Mouse (Mus musculus) limb, embryonic 10.5 days (tissue): ENCODE measurements around the gene Skp2. TPM values are rescaled to one million over a fixed set of nuclear protein-coding genes. Genes with fewer than 3 reads are reported as not detected.

Experiments used
- DNase-seq: peaks from one replicate; pipeline ENCODE4 v3.0.0-alpha.2; 2017; ENCODE audit warnings: low spot score
- H3K27ac ChIP-seq: fragments of 300-500 bp; sonication (generic); 2 replicates; pipeline ENCODE4 v1.5.1; 2016; ENCODE audit warnings: mild to moderate bottlenecking
- H3K27me3 ChIP-seq: fragments of 300-500 bp; sonication (generic); 2 replicates; pipeline ENCODE4 v1.6.1; 2016; ENCODE audit warnings: low read depth, mild to moderate bottlenecking; ENCODE audit not compliant: poor library complexity, severe bottlenecking
- H3K36me3 ChIP-seq: fragments of 300-500 bp; sonication (generic); 2 replicates; pipeline ENCODE4 v1.6.1; 2016; ENCODE audit warnings: mild to moderate bottlenecking, moderate library complexity
- H3K4me1 ChIP-seq: fragments of 300-500 bp; sonication (generic); 2 replicates; pipeline ENCODE4 v1.6.1; 2016
- H3K4me3 ChIP-seq: fragments of 300-500 bp; sonication (generic); 2 replicates; pipeline ENCODE4 v1.5.1; 2016; ENCODE audit warnings: mild to moderate bottlenecking, moderate library complexity
- H3K9me3 ChIP-seq: fragments of 300-500 bp; sonication (generic); replicated peaks from 2 replicates; pipeline ENCODE4 v1.6.1; 2016; ENCODE audit warnings: mild to moderate bottlenecking
- WGBS: fragments of 180-500 bp; shearing (Covaris S2); methylation state at CpG from one replicate; pipeline ENCODE4 v1.1.7; 2016; 5-methylcytosine and 5-hydroxymethylcytosine counted together
- polyA plus RNA-seq: library from polyadenylated mRNA; unstranded; fragments of >200 nt; fragmentation: Nextera tagmentation; extraction: Ambion mirVana; gene quantifications from 2 replicates; pipeline ENCODE4 v1.2.1, GENCODE M21; 2016

Gene Skp2
- polyA plus RNA-seq, 1 experiment from 2014 or later: 138 TPM

DNA sequence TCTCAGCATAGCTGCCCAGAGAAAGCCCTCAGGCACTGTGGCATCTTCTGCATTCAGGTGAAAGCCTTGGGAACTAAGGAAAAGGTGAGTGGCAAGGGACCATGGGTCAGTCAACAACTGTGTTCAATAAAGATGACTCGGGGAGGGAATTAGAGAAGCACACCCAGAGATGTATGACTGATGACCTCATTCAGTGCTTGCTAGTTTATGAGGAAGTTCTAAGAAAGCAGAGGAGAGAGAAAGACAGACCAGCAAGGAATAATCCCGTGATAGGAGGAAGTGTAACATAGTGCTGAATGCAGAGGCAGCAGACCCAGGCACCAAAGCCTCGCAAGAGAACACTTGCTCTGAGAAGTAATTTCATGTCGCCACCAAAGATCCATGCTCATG lies 23.7 kb downstream of the Skp2 start:
- DNase-seq: no peak
- H3K27me3 ChIP-seq: no peaks in the 10 kb centered on the region
- 88% methylated on average over 4 of the region's 4 CpGs for WGBS
- H3K9me3 ChIP-seq: no peaks in the 10 kb centered on the region
- H3K36me3 ChIP-seq: peaks cover 94% of the 10 kb centered on the region
- no peak overlapping the region for H3K27ac ChIP-seq
- no peak overlapping the region for H3K4me3 ChIP-seq
- H3K4me1 ChIP-seq: no peaks in the 10 kb centered on the region

- Histone ChIP-seq H3K4me1 (no peaks in the 10 kb centered on the region), H3K9me3 (no peaks in the 10 kb centered on the region), H3K36me3 (peaks cover 94% of the 10 kb centered on the region), H3K27ac (no peak overlapping the region), H3K27me3 (no peaks in the 10 kb centered on the region), H3K4me3 (no peak overlapping the region)
- WGBS: 73% methylated on average over 9 of the region's 9 CpGs
- no peak for DNase-seq
These were observed 24.3 kb downstream of the Skp2 start for GRCm38 (mm10) chr15:9130772-9131498.

DNA sequence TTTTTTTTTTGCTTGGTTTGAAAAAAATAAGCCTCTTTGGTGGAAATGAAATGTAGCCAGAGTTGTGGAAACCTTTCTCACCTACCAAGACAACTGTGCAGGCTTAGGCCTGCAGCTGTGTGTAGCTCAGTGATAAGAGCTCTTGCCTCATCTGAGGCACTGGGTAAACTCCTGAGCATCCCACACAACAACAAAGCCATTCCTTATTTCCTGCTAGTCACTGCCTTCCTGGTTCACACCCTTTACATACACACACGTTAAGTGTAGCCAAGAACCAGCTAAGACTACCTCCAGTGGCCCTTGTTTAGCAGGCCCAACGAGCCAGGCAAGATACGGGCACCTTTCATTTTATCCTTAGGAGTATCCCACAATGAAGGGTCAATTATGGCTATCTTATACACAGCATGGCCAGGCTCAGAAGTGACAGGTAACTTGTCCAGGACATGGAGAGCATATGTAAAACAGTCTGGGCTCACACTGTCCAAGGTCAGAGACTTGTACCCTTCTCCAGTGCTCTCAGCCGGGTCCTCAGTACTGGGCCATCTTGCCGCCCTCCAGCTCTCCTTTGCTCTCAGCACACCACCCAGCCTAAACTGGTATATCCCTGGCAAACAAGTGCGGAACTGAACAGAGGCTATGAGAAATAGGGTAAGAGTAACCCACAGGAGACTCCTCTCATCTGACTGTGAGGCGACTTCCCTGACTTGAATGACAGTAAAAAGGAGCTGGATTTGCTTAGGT lies 28.0 kb downstream of the Skp2 start:
- no peaks in the 10 kb centered on the region for H3K9me3 ChIP-seq
- no peaks in the 10 kb centered on the region for H3K4me1 ChIP-seq
- H3K4me3 ChIP-seq: no peak overlapping the region
- DNase-seq: no peak
- H3K27ac ChIP-seq: no peak overlapping the region
- no peaks in the 10 kb centered on the region for H3K27me3 ChIP-seq
- 93% methylated on average over 7 of the region's 7 CpGs for WGBS
- H3K36me3 ChIP-seq: peaks cover 97% of the 10 kb centered on the region

GRCm38 (mm10) chr15:9124856-9125255 lies 30.4 kb downstream of the Skp2 start:
- Histone ChIP-seq H3K27me3 (no peaks in the 10 kb centered on the region), H3K9me3 (no peaks in the 10 kb centered on the region), H3K4me1 (no peaks in the 10 kb centered on the region), H3K4me3 (no peak overlapping the region), H3K36me3 (peaks cover 99% of the 10 kb centered on the region), H3K27ac (no peak overlapping the region)
- WGBS: 96% methylated on average over 21 of the region's 21 CpGs
- DNase-seq: no peak

DNA sequence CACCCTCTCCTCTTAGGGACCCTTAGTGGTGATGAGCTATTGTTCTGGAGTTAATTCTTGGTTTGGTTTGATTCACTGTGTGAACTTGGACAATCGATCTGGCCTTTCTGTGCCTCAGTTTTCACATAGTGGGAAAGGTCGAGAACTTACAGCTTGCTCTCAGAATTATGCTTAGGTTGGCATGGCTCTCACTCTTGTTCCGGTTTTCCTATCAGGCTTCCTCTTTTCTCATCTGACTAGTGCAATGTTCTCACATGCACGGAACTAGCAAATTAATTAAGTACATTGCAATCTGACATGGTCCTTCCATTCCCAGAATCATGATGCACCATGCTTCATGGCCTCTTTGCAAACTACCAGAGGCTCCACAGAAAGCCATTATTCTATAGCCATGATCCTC lies 32.2 kb downstream of the Skp2 start:
- DNase-seq: no peak
- WGBS: 90% methylated on average over 4 of the region's 4 CpGs
- Histone ChIP-seq H3K4me3 (no peak overlapping the region), H3K27ac (no peak overlapping the region), H3K9me3 (no peaks in the 10 kb centered on the region), H3K36me3 (peaks cover 100% of the 10 kb centered on the region), H3K27me3 (no peaks in the 10 kb centered on the region), H3K4me1 (no peaks in the 10 kb centered on the region)

- Histone ChIP-seq H3K4me1 (no peaks in the 10 kb centered on the region), H3K4me3 (no peak overlapping the region), H3K27ac (no peak overlapping the region), H3K9me3 (no peaks in the 10 kb centered on the region), H3K36me3 (peaks cover 100% of the 10 kb centered on the region), H3K27me3 (no peaks in the 10 kb centered on the region)
- DNase-seq: peak; percentile 63
- 97% methylated on average over 2 of the region's 2 CpGs for WGBS
These were observed 35.1 kb downstream of the Skp2 start for GRCm38 (mm10) chr15:9120081-9120480.

- H3K4me3 ChIP-seq: no peak overlapping the region
- WGBS: 91% methylated on average over 4 of the region's 4 CpGs
- no peaks in the 10 kb centered on the region for H3K9me3 ChIP-seq
- H3K27ac ChIP-seq: no peak overlapping the region
- no peaks in the 10 kb centered on the region for H3K27me3 ChIP-seq
- H3K4me1 ChIP-seq: no peaks in the 10 kb centered on the region
- DNase-seq: peak; percentile 8
- peaks cover 100% of the 10 kb centered on the region for H3K36me3 ChIP-seq
These were observed 36.4 kb downstream of the Skp2 start for GRCm38 (mm10) chr15:9118852-9119251.

GRCm38 (mm10) chr15:9114599-9114998 lies 40.6 kb downstream of the Skp2 start:
- H3K36me3 ChIP-seq: peaks cover 95% of the 10 kb centered on the region
- WGBS: 88% methylated on average over 5 of the region's 5 CpGs
- H3K27me3 ChIP-seq: no peaks in the 10 kb centered on the region
- no peak overlapping the region for H3K27ac ChIP-seq
- H3K9me3 ChIP-seq: no peaks in the 10 kb centered on the region
- no peaks in the 10 kb centered on the region for H3K4me1 ChIP-seq
- DNase-seq: no peak
- no peak overlapping the region for H3K4me3 ChIP-seq

DNA sequence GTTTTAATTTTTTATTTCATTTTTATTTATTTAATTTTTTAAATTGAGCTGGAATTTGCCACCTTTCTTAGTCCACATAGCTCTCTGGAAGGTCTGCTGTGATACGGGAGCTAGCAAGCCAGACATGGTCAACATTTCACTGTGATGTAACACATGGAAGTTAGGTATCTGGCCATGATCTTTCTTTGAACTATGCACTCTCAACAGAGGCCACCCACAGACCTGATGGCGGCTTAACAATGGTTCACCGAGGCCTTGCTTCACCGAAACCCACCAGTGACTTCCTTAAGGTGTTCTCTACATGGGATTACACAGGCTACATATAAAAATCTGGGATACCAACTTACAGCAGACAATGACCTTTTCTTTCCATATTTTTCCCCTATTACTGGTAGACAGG lies 41.1 kb downstream of the Skp2 start:
- Histone ChIP-seq H3K27ac (no peak overlapping the region), H3K36me3 (peaks cover 92% of the 10 kb centered on the region), H3K4me3 (no peak overlapping the region), H3K27me3 (no peaks in the 10 kb centered on the region), H3K9me3 (no peaks in the 10 kb centered on the region), H3K4me1 (no peaks in the 10 kb centered on the region)
- DNase-seq: no peak
- WGBS: 89% methylated on average over 4 of the region's 4 CpGs

GRCm38 (mm10) chr15:9113556-9113955 lies 41.7 kb downstream of the Skp2 start:
- Histone ChIP-seq H3K4me1 (no peaks in the 10 kb centered on the region), H3K36me3 (peaks cover 92% of the 10 kb centered on the region), H3K9me3 (no peaks in the 10 kb centered on the region), H3K27ac (no peak overlapping the region), H3K4me3 (no peak overlapping the region), H3K27me3 (no peaks in the 10 kb centered on the region)
- no peak for DNase-seq
- 92% methylated on average over 9 of the region's 9 CpGs for WGBS

GRCm38 (mm10) chr15:9111648-9112047 lies 43.6 kb downstream of the Skp2 start:
- Histone ChIP-seq H3K27me3 (no peaks in the 10 kb centered on the region), H3K9me3 (no peaks in the 10 kb centered on the region), H3K4me1 (no peaks in the 10 kb centered on the region), H3K27ac (no peak overlapping the region), H3K36me3 (peaks cover 92% of the 10 kb centered on the region), H3K4me3 (no peak overlapping the region)
- no peak for DNase-seq
- WGBS: 89% methylated on average over 3 of the region's 3 CpGs

DNA sequence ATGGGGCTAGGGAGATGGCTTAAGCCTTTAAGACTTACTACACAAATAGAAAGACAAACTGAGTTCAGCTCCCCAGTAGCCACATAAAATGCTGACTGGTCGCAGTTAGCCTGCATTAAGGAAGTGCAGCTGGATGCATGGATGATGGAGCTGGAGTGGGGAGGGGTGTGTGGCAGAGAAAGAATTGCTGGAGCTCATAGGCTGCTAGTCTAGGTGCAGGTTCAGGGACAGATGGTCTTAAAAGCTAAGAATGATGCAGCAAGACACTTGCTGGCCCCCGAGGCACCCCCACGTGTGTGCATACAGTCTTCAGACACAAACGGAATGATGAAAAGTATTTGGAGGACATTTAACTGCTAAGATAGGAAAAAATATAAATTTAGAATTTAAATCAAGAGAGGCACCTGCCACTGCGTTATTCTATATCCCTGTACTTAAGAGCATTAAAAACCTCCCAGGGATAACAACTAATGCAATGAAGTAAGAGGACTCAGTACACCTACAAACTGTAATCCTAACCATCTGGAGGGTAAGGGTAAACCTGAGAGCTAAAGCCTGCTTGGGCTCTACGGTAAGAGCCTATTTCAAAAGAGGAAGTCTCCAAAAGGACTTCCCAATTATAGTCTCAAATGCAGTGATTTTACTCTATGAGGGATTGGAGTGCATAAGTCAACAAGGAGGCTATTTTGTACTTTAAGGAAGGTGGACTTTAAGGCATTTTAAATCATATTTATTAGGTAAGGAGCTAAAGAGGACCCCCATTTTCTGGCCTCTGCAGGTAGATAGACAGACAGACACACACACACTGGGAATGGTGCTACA lies 44.5 kb downstream of the Skp2 start:
- Histone ChIP-seq H3K36me3 (peaks cover 91% of the 10 kb centered on the region), H3K27me3 (no peaks in the 10 kb centered on the region), H3K4me1 (no peaks in the 10 kb centered on the region), H3K27ac (no peak overlapping the region), H3K9me3 (no peaks in the 10 kb centered on the region), H3K4me3 (no peak overlapping the region)
- DNase-seq: no peak
- 89% methylated on average over 6 of the region's 6 CpGs for WGBS
